Mouse (Mus musculus) lung, postnatal 0 days (tissue): Measurements from ENCODE around the gene Casp3.
A peak's percentile ranks its signal among the peaks of the same experiment; 100 is the strongest.

Experiments used
- CTCF ChIP-seq: IDR thresholded peaks from 2 replicates; pipeline ENCODE4 v1.5.1; 2016; ENCODE audit warnings: antibody characterized with exemption, mild to moderate bottlenecking
- EP300 ChIP-seq: IDR thresholded peaks from 2 replicates; pipeline ENCODE4 v1.6.1; 2016; ENCODE audit warnings: antibody characterized with exemption, mild to moderate bottlenecking, control low read depth

GRCm38 (mm10) chr8:46671496-46671895 is 54.4 kb downstream of the Casp3 start:
- peak; percentile 14; the same call in 1 of the 2 replicates for TF ChIP-seq EP300
- peak; percentile 86 for TF ChIP-seq CTCF
